Mouse (Mus musculus): ENCODE data around the gene Prr29.

GRCm38 (mm10) chr11:106387020-106387419 is 21.7 kb downstream of the Prr29 start:
- TF ChIP-seq CTCF (IDR thresholded peaks at IDR 0.05; ENCODE audit: low read depth) (no peak), EP300 (optimal IDR thresholded peaks at IDR 0.05) (no peak)

Measured in stomach, postnatal 0 days (tissue).